Mouse (Mus musculus): ENCODE data around the gene 1700016C15Rik.

The 1700016C15Rik gene

GRCm38 (mm10) chr1:177797151-177797755, 67.6 kb downstream of the 1700016C15Rik start:
- DNase-seq = peak in 1 of 2 experiments; percentile 16
